Mouse (Mus musculus) G1E-ER4 (cell line): ENCODE measurements around the gene Gm20896. TPM values are rescaled to one million over a fixed set of nuclear protein-coding genes. Genes with fewer than 3 reads are reported as not detected.
"Not testable (repeated sequence)": the region's sequence is repeated elsewhere in the genome, so short reads cannot be mapped to it uniquely, and the experiment has no call there.

Source experiments
- GATA1 ChIP-seq: IDR thresholded peaks from one replicate; pipeline ENCODE4 v1.8.0; 2012; ENCODE audit warnings: low read length, inconsistent platforms
- polyA plus RNA-seq: library from polyadenylated mRNA; stranded (reverse); fragments of >175 nt; gene quantifications from 2 replicates; pipeline ENCODE4 v1.2.3, GENCODE M21; 2012

The Gm20896 gene
- not detected in 2 replicates for polyA plus RNA-seq

GRCm38 (mm10) chrY:35921426-35921825 lies at the start of gene Gm20896:
Gene Gm20896 (minus strand): TSS chrY:35921526.
- not testable (repeated sequence) for TF ChIP-seq GATA1
